Mouse (Mus musculus) hindbrain, embryonic 15.5 days (tissue): ENCODE data around the gene Caprin2. TPM values are rescaled to one million over a fixed set of nuclear protein-coding genes. Genes with fewer than 3 reads are reported as not detected.
"Not testable (repeated sequence)": the region's sequence is repeated elsewhere in the genome, so short reads cannot be mapped to it uniquely, and the experiment has no call there.

Source experiments
- ATAC-seq: fragments of 200-750 bp; cut with Nextera tagmentation; 2 replicates; pipeline ENCODE4 v1.8.0; 2017; ENCODE audit warnings: low read depth, moderate number of reproducible peaks, moderate TSS enrichment; ENCODE audit not compliant: low FRiP score
- H3K27ac ChIP-seq: fragments of 300-500 bp; sonication (generic); replicated peaks from 2 replicates; pipeline ENCODE4 v1.5.1; 2015; ENCODE audit warnings: mild to moderate bottlenecking, inconsistent platforms
- H3K27me3 ChIP-seq: fragments of 300-500 bp; sonication (generic); 2 replicates; pipeline ENCODE4 v1.6.1; 2015; ENCODE audit warnings: control low read depth, inconsistent platforms
- H3K36me3 ChIP-seq: fragments of 300-500 bp; sonication (generic); 2 replicates; pipeline ENCODE4 v1.6.1; 2015; ENCODE audit warnings: control low read depth, inconsistent platforms
- H3K4me1 ChIP-seq: fragments of 300-500 bp; sonication (generic); replicated peaks from 2 replicates; pipeline ENCODE4 v1.6.1; 2015; ENCODE audit warnings: control low read depth, inconsistent platforms
- H3K4me2 ChIP-seq: fragments of 300-500 bp; sonication (generic); 2 replicates; pipeline ENCODE4 v1.6.1; 2015; ENCODE audit warnings: moderate library complexity, mild to moderate bottlenecking, inconsistent platforms
- H3K4me3 ChIP-seq: fragments of 300-500 bp; sonication (generic); 2 replicates; pipeline ENCODE4 v1.5.1; 2015; ENCODE audit warnings: mild to moderate bottlenecking, inconsistent platforms
- H3K9ac ChIP-seq: fragments of 300-500 bp; sonication (generic); 2 replicates; pipeline ENCODE4 v1.6.1; 2015; ENCODE audit warnings: inconsistent platforms
- H3K9me3 ChIP-seq: fragments of 300-500 bp; sonication (generic); 2 replicates; pipeline ENCODE4 v1.6.1; 2016; ENCODE audit warnings: control low read depth, inconsistent platforms
- WGBS: fragments of 180-500 bp; shearing (Covaris S2); methylation state at CpG from one replicate; pipeline ENCODE4 v1.1.7; 2015; 5-methylcytosine and 5-hydroxymethylcytosine counted together
- polyA plus RNA-seq: library from polyadenylated mRNA; unstranded; fragments of >200 nt; fragmentation: Nextera tagmentation; extraction: Ambion mirVana; gene quantifications from 2 replicates; pipeline ENCODE4 v1.2.1, GENCODE M21; 2015

Gene Caprin2
- 10.3 and 10.5 TPM in 2 replicates for polyA plus RNA-seq

- H3K9me3 ChIP-seq: no peaks in the 10 kb centered on the region
- H3K36me3 ChIP-seq: no peaks in the 10 kb centered on the region
- no peaks in the 10 kb centered on the region for H3K27me3 ChIP-seq
- H3K9ac ChIP-seq: peak within 1 kb of the TSS; percentile 66
- WGBS: under 1% methylated on average over 65 of the region's 65 CpGs
- H3K4me2 ChIP-seq: peak within 1 kb of the TSS; percentile 69
- H3K4me3 ChIP-seq: peak within 1 kb of the TSS; percentile 72
- H3K27ac ChIP-seq: peak within 1 kb of the TSS; percentile 92
- peak; percentile 99 for ATAC-seq
- peaks cover 13% of the 10 kb centered on the region for H3K4me1 ChIP-seq
These were observed at the start of gene Caprin2 for GRCm38 (mm10) chr6:148895773-148896506. Gene Caprin2, minus strand, starts transcription at chr6:148896237.

- H3K4me2 ChIP-seq: peak overlapping the region; percentile 71
- H3K4me3 ChIP-seq: peak overlapping the region; percentile 54
- H3K9ac ChIP-seq: peak overlapping the region; percentile 54
- peaks cover 10% of the 10 kb centered on the region; the same call in 1 of the 2 replicates for H3K4me1 ChIP-seq
- ATAC-seq: peak; percentile 66
- no peaks in the 10 kb centered on the region for H3K27me3 ChIP-seq
- H3K9me3 ChIP-seq: no peaks in the 10 kb centered on the region
- WGBS: under 1% methylated on average over 84 of the region's 92 CpGs
- peak overlapping the region; percentile 74 for H3K27ac ChIP-seq
- H3K36me3 ChIP-seq: no peaks in the 10 kb centered on the region
These were observed 48.9 kb upstream of the Caprin2 start for GRCm38 (mm10) chr6:148944767-148945508.

GRCm38 (mm10) chr6:148944344-148944766, 48.3 kb upstream of the Caprin2 start:
- Histone ChIP-seq H3K27me3 (no peaks in the 10 kb centered on the region), H3K9me3 (no peaks in the 10 kb centered on the region), H3K4me2 (peak overlapping the region; percentile 71), H3K36me3 (no peaks in the 10 kb centered on the region), H3K4me3 (peak overlapping the region; percentile 54), H3K27ac (peak overlapping the region; percentile 74), H3K9ac (peak overlapping the region; percentile 54), H3K4me1 (peaks cover 10% of the 10 kb centered on the region; the same call in 1 of the 2 replicates)
- under 1% methylated on average over 30 of the region's 30 CpGs for WGBS
- no peak for ATAC-seq

GRCm38 (mm10) chr6:148943695-148944094, 47.7 kb upstream of the Caprin2 start:
- H3K4me3 ChIP-seq: peak overlapping the region; percentile 54
- H3K27me3 ChIP-seq: no peaks in the 10 kb centered on the region
- H3K4me2 ChIP-seq: peak overlapping the region; percentile 71
- peaks cover 10% of the 10 kb centered on the region; the same call in 1 of the 2 replicates for H3K4me1 ChIP-seq
- no peaks in the 10 kb centered on the region for H3K36me3 ChIP-seq
- no peak overlapping the region for H3K9ac ChIP-seq
- H3K27ac ChIP-seq: no peak overlapping the region
- WGBS: 20% methylated on average over 3 of the region's 3 CpGs
- H3K9me3 ChIP-seq: no peaks in the 10 kb centered on the region
- ATAC-seq: no peak

- Histone ChIP-seq H3K27me3 (no peaks in the 10 kb centered on the region), H3K27ac (no peak overlapping the region), H3K9ac (no peak overlapping the region), H3K4me1 (peaks cover 10% of the 10 kb centered on the region; the same call in 1 of the 2 replicates), H3K4me2 (no peak overlapping the region), H3K36me3 (no peaks in the 10 kb centered on the region), H3K9me3 (no peaks in the 10 kb centered on the region), H3K4me3 (no peak overlapping the region)
- no peak for ATAC-seq
- 74% methylated on average over 4 of the region's 4 CpGs for WGBS
These were observed 46.4 kb upstream of the Caprin2 start for GRCm38 (mm10) chr6:148942406-148942805.

GRCm38 (mm10) chr6:148941880-148942279, 45.8 kb upstream of the Caprin2 start:
- Histone ChIP-seq H3K9ac (no peak overlapping the region), H3K27me3 (no peaks in the 10 kb centered on the region), H3K4me2 (no peak overlapping the region), H3K9me3 (no peaks in the 10 kb centered on the region), H3K4me3 (no peak overlapping the region), H3K4me1 (peaks cover 8% of the 10 kb centered on the region; the same call in 1 of the 2 replicates), H3K27ac (no peak overlapping the region), H3K36me3 (no peaks in the 10 kb centered on the region)
- 48% methylated on average over 5 of the region's 5 CpGs for WGBS
- ATAC-seq: no peak

- H3K9ac ChIP-seq, H3K4me3 ChIP-seq, ATAC-seq, H3K27ac ChIP-seq, H3K9me3 ChIP-seq, H3K4me2 ChIP-seq, H3K4me1 ChIP-seq, H3K27me3 ChIP-seq, H3K36me3 ChIP-seq: not testable (repeated sequence)
- WGBS: 87% methylated on average over 2 of the region's 3 CpGs
These were observed 44.3 kb upstream of the Caprin2 start for GRCm38 (mm10) chr6:148940383-148940782.

GRCm38 (mm10) chr6:148937693-148938092, 41.7 kb upstream of the Caprin2 start:
- Histone ChIP-seq H3K9ac (no peak overlapping the region), H3K4me1 (no peaks in the 10 kb centered on the region), H3K4me2 (no peak overlapping the region), H3K9me3 (no peaks in the 10 kb centered on the region), H3K36me3 (no peaks in the 10 kb centered on the region), H3K27ac (no peak overlapping the region), H3K27me3 (no peaks in the 10 kb centered on the region), H3K4me3 (no peak overlapping the region)
- ATAC-seq: no peak
- WGBS: 55% methylated on average over 1 of the region's 1 CpGs

GRCm38 (mm10) chr6:148934961-148935590, 39.0 kb upstream of the Caprin2 start:
- Histone ChIP-seq H3K4me1 (no peaks in the 10 kb centered on the region), H3K27ac (no peak overlapping the region), H3K9me3 (no peaks in the 10 kb centered on the region), H3K27me3 (no peaks in the 10 kb centered on the region), H3K4me3 (no peak overlapping the region), H3K9ac (no peak overlapping the region), H3K36me3 (peaks cover 11% of the 10 kb centered on the region), H3K4me2 (no peak overlapping the region)
- 49% methylated on average over 3 of the region's 3 CpGs for WGBS
- ATAC-seq: no peak

GRCm38 (mm10) chr6:148931281-148931680, 35.2 kb upstream of the Caprin2 start:
- H3K9ac ChIP-seq: no peak overlapping the region
- no peaks in the 10 kb centered on the region for H3K9me3 ChIP-seq
- no peaks in the 10 kb centered on the region for H3K4me1 ChIP-seq
- WGBS: 92% methylated on average over 6 of the region's 6 CpGs
- ATAC-seq: no peak
- peaks cover 30% of the 10 kb centered on the region for H3K36me3 ChIP-seq
- H3K27ac ChIP-seq: no peak overlapping the region
- no peak overlapping the region for H3K4me2 ChIP-seq
- no peaks in the 10 kb centered on the region for H3K27me3 ChIP-seq
- no peak overlapping the region for H3K4me3 ChIP-seq

GRCm38 (mm10) chr6:148918841-148919398, 22.9 kb upstream of the Caprin2 start:
- Histone ChIP-seq H3K4me1 (no peaks in the 10 kb centered on the region), H3K4me3 (no peak overlapping the region), H3K9ac (no peak overlapping the region), H3K4me2 (no peak overlapping the region), H3K36me3 (peaks cover 11% of the 10 kb centered on the region), H3K27me3 (no peaks in the 10 kb centered on the region), H3K27ac (no peak overlapping the region), H3K9me3 (no peaks in the 10 kb centered on the region)
- ATAC-seq: no peak
